Comparison of ENCODE assay signal across 7 mouse cellular contexts in genomic region chr12:78748557-78749377, GRCm38 (mm10). TPM values are rescaled to one million over a fixed set of nuclear protein-coding genes. Genes with fewer than 3 reads are reported as not detected.
DNase-seq lines count a peak whose midpoint lies in the region; ATAC-seq lines count a peak whose summit lies in the region.

Gene Mpp5, plus strand, starts transcription at chr12:78748907.

- under 1% methylated on average over 84 of the region's 98 CpGs for WGBS in intestine, embryonic 16.5 days
- under 1% methylated on average over 73 of the region's 98 CpGs for WGBS in midbrain, embryonic 11.5 days

- H3K27ac ChIP-seq in intestine, embryonic 16.5 days (ENCODE audit: low read length): peak within 1 kb of the TSS; percentile 98
- peak within 1 kb of the TSS; percentile 86 for H3K27ac ChIP-seq in midbrain, embryonic 11.5 days (ENCODE audit: low read depth, low read length)

- H3K4me2 ChIP-seq in intestine, embryonic 16.5 days (ENCODE audit: low read depth, low read length): peak within 1 kb of the TSS; percentile 96
- peak within 1 kb of the TSS; percentile 91 for H3K4me2 ChIP-seq in midbrain, embryonic 11.5 days

- ATAC-seq in intestine, embryonic 16.5 days: peak; percentile 99
- ATAC-seq in midbrain, embryonic 11.5 days (ENCODE audit: low FRiP score): peak; percentile 100

- no peaks in the 10 kb centered on the region for H3K9me3 ChIP-seq in intestine, embryonic 16.5 days (ENCODE audit: control insufficient read depth, low read length)
- H3K9me3 ChIP-seq in midbrain, embryonic 11.5 days (ENCODE audit: control insufficient read depth, low read length): no peaks in the 10 kb centered on the region

- peak within 1 kb of the TSS; percentile 86 for H3K9ac ChIP-seq in intestine, embryonic 16.5 days (ENCODE audit: low read depth, low read length)
- H3K9ac ChIP-seq in midbrain, embryonic 11.5 days (ENCODE audit: low read length): peak within 1 kb of the TSS; percentile 85

- intact Hi-C loops in left cerebral cortex, postnatal 36 days (cut with DNase I): loop anchor here (5.0 kb wide), 1 partner anchor 521 kb away; the partner anchor contains the start of gene Gphn

- no peaks in the 10 kb centered on the region for H3K27me3 ChIP-seq in intestine, embryonic 16.5 days (replicated peaks; ENCODE audit: control insufficient read depth, insufficient read depth, low read length)
- peaks cover 2% of the 10 kb centered on the region; the same call in 1 of the 2 replicates for H3K27me3 ChIP-seq in midbrain, embryonic 11.5 days (ENCODE audit: control insufficient read depth, insufficient read depth, low read length)

- no peaks in the 10 kb centered on the region for H3K36me3 ChIP-seq in intestine, embryonic 16.5 days (ENCODE audit: control insufficient read depth, insufficient read depth, low read length)
- H3K36me3 ChIP-seq in midbrain, embryonic 11.5 days (ENCODE audit: control insufficient read depth, insufficient read depth, low read length): no peaks in the 10 kb centered on the region

- peak; percentile 96 for DNase-seq in adrenal gland, adult 8-10 months
- peak; percentile 95 for DNase-seq in embryo, embryonic 9.5 days (ENCODE audit: extremely low spot score)
- peak; percentile 95 to 96 for DNase-seq in gastrocnemius, postnatal 4 days (ENCODE audit: low spot score in 2 of 2)
- peak; percentile 94 to 99 for DNase-seq in left cerebral cortex, postnatal 36 days (ENCODE audit: low spot score in 2 of 2)
- DNase-seq in midbrain, embryonic 11.5 days (ENCODE audit: low spot score, missing footprints): peak; percentile 99
- peak; percentile 95 for DNase-seq in skeletal muscle tissue, adult 2 months (ENCODE audit: low read depth, low spot score)

- H3K4me3 ChIP-seq in intestine, embryonic 16.5 days (ENCODE audit: low read length): peak within 1 kb of the TSS; percentile 86
- peak within 1 kb of the TSS; percentile 86 for H3K4me3 ChIP-seq in midbrain, embryonic 11.5 days (ENCODE audit: low read depth, low read length)

- no peaks in the 10 kb centered on the region for H3K4me1 ChIP-seq in intestine, embryonic 16.5 days (ENCODE audit: control insufficient read depth, insufficient read depth, low read length)
- H3K4me1 ChIP-seq in midbrain, embryonic 11.5 days (ENCODE audit: control insufficient read depth, insufficient read depth, low read length): peaks cover 2% of the 10 kb centered on the region; the same call in 1 of the 2 replicates

RNA-seq across cellular contexts. Expression of gene Mpp5, which starts in this region (rescaled TPM):
- total RNA-seq in adrenal gland, adult 8-10 months (2022): 10 to 100 TPM; 33.7 to 40.3 (median 36.2) TPM
- 10 to 100 TPM; 24.2 to 29.6 TPM for total RNA-seq in gastrocnemius, postnatal 4 days (2021)
- 24.4 and 25.8 TPM in 2 replicates for polyA plus RNA-seq in intestine, embryonic 16.5 days (2015; fragmentation: Nextera tagmentation; extraction: Ambion mirVana)
- 10 to 100 TPM; 21.3 to 31.9 TPM for total RNA-seq in left cerebral cortex, postnatal 36 days (2021)
- polyA plus RNA-seq in midbrain, embryonic 11.5 days (2014; fragmentation: Nextera tagmentation; extraction: Ambion mirVana): 27.6 and 30.2 TPM in 2 replicates

Comparison
In these comparisons a context has a peak if more than half of its experiments do, and no peak if none do; other contexts are left out.
1. Peak in every context shown above with its lines: DNase-seq, ATAC-seq, H3K4me3 ChIP-seq and H3K27ac ChIP-seq.